Mouse (Mus musculus): ENCODE data around the gene Sars.

The Sars gene

GRCm38 (mm10) chr3:108423844-108424801 is 20.9 kb downstream of the Sars start:
- peak; percentile 63 for DNase-seq

DNA sequence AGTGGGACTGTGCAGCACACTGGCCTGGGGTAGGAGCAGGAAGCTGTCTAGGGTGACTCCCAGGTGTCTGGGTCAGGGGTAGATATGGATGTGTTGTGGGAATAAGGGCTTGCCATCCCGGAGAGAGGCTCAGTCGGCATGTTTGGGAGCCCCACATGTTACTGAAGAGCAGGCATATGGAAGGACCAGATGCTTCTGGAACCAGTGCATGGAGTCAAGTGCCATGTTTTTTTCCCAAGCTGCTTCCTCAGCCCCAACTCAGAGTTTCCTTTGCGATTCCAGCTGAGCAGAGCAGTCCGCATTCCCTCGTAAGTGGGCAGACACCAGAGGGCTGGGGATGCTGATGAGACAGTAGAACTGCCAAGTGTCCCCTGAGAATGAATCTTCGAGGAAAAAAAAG is 22.0 kb downstream of the Sars start:
- no peak for DNase-seq

DNA sequence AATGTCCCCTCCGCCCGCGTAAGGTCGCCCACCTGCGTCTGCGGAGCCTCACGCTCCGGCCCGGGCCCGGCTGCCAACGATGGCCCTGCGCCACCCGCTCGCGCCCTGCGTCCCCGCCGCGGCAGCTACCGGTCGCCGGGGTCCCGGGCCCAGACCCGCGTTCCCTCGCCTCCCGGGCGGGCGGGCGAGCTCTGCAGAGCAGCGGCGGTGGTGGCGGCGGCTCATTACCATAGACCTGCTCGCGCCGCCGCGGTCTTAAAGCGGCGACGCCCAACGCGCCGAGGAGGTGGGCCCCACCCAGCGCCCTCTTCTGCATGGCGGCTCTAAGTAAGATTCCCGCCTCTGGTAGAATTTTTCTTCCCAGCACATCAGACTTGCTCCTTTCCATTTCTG is 29.2 kb downstream of the Sars start:
- peak; percentile 81 for DNase-seq

- DNase-seq: peak; percentile 40
Measured at GRCm38 (mm10) chr3:108414857-108415830, 29.9 kb downstream of the Sars start, which contains the start of gene Celsr2. Gene Celsr2, minus strand, starts transcription at chr3:108415552.

DNA sequence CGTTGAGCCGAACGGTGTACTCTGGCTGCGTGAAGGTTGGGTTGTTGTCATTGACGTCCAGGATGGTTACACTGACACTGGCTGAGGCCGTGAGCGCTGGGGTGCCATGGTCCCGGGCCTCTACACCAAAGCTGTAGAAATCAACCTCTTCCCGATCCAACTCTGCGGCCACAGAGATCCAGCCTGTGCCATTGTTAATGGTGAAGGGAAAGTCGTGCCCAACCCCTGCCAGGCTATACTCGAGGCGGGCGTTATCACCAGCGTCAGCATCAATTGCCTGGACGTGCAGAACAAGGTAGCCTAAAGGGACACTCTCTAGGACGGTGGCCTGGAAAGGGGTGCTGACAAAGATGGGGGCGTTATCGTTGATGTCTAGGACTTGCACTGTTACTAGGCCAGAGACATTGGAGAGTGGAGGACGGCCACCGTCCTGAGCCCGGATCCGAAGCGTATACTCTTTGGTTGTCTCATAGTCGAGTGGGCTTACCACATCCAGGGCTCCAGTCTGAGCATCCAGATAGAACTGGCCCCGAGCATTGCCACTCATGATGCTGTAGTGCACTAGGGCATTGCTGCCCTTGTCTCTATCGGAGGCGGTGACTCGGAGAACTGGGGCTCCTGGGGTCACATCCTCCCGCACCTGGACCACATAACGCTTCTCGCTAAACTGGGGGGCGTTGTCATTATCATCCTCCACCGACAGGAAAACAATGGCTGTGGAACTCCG is 31.2 kb downstream of the Sars start:
- DNase-seq: no peak

DNA sequence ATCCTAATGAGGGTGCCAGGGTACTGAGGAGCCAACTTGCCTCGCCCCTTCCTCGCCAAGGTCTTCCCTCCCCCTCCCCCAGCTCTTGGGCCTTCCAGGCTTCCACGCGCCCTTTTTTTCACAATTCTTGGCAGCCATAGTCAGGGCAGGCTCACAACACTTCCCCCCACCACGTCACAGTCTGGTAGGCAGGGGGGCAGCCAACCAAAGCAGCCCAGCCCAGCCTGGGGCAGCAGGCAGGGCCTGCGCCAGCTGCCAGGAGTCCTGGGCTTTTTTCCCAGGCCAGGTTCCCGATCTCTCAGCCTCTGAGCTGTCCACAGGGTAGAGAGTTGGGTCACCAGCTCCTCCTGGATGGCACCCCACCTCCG is 33.3 kb downstream of the Sars start:
- DNase-seq: peak; percentile 70

DNA sequence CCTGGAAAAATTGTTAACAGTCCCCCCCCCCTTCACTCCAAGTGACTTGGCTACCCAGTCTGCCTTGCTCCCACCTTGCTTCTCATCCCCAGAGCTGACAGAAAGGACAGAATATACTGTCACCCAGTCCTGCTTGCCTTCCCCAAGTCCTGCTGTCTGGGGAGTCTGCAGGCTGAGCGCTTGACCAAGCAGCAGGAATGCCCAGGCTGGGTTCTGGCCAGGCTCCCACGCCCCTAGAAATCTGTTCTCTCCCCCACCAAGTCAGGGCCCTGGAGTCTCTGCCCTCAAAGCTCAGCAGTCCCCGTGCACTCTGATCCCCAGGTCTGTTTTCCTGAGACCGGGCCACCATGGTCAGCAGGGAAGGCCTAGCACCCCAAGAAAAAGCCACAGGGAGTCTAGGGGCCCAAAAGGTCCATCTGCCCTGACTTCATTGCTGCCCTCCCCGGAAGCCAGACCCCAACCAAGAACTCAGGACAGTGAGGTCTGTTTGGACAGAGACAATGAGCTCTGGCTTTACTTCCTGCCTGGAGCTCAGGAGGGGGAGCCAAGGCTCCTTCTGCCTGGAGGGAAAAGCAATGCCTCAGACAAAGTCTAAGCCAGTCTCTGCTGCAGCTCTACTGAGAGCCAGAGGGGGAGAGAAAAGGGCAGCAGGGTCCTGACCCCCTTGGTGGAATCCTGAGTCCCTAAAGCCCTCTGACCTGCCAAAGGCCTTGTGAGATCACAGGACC is 33.8 kb downstream of the Sars start:
- no peak for DNase-seq

DNA sequence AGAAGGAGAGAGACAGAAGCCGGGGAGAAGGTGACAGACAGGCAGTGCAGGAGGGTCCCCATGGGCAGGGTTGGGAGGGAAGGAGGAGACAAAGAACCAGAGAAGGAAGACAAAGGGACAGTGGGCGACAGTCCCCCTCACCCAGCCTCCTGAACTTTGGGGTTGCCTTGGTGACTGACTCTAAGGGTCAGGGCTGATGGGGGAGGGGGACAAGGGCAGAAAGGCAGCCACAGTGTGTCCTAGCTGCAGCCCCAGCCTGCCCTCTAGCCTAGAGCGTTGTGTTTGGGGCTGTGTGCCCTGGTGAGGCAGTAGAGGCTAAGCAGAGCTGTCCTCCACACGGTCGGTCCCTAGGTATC is 34.7 kb downstream of the Sars start:
- no peak for DNase-seq

DNA sequence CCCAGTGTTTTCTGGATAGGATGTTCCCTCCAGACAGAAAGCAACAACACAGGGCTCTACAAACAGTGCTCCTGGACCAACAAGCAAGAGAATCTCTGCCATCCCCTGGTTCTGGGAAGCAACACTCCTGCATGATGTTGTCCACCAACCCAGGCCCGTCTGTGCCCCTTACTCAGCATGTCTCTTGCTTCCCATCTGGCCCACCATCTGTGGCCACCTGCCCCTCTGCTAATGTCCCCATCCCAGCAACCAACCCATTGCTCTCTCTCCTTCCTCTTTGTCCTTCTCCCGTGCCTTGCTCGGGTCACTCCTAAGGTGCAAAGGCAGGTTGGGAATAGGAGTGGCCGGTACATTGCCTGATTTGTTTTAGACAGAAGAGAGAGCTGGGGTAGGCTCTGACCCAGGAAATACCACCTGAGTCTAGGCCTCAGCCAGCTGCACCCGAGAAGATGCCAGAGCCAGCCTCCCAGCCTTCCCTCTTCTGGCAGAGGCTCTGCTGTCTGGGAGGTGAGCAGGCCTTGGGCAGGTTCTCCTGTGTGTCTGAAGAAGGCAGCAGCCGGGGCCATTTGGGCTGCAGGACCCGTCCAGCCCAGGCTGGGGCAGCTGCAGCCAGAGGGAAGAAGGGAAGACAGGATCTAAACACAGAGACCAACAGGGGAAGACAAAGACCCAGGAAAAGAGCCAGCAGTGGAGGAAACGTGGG is 35.2 kb downstream of the Sars start:
- DNase-seq: peak; percentile 38

- DNase-seq: no peak
Measured at GRCm38 (mm10) chr3:108408517-108409008, 36.4 kb downstream of the Sars start.

DNA sequence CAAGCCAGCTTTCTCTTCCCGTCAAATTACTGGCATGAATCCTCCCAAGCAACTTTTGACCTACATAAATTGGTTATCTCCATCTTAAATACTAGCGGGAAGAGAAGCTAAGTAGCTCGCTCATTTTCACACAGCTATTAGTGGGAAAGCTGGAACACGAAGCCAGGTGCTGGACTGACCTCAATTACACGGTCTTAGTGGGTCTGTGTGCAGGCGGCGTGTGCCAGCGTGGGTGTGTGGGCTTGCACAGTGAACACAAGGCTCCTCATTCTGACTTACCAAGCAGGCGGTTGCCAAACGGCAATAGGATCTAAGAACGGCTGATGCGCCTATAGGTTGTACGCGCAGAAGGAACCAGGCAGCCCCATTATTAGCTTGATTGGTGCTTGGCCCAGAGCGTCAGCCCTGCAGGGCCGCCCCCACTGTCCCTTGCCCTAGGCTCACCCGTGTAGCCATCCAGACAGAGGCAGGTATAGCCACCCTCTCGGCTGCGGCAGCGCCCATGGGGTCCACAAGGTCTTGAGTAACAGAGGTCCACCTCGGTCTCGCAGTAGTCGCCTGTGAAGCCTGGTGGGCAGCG is 38.6 kb downstream of the Sars start:
- no peak for DNase-seq

DNA sequence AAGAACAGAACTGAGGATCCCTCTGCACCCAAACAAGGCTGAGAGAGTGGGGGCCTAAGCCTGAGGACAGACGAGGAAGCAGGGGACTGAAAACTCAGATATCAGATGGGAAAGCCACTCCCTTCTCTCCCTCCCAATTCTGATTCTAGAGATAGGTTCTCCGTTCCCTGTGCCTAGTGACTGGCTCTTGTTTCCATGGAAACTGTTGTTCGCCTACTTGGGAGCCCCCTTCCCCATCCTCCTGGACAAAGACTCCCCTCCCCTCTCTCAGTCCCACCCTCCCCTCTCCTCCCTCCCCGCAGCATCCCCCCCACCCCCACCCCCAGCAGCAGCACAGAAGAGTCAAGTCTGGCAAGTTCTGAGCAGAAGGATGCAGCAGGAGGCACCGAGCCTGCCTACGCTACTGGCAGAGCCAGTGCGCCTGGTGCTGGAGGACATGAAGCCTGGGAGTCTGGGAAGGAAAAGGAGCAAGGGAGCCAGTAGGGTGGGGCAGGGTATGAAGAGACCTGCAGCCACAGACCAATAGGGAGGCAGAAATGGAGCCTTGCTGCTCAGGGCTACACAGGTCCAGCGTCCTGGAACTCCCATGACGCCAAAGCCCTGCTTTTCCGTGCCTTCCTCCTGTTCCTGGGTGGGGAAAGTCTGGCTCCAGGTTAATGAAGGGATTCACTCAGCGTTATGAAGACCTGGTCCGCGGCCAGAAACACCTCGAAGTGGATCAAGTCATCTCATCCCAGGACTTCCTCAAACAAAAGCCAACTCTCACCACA is 39.3 kb downstream of the Sars start:
- no peak for DNase-seq

DNA sequence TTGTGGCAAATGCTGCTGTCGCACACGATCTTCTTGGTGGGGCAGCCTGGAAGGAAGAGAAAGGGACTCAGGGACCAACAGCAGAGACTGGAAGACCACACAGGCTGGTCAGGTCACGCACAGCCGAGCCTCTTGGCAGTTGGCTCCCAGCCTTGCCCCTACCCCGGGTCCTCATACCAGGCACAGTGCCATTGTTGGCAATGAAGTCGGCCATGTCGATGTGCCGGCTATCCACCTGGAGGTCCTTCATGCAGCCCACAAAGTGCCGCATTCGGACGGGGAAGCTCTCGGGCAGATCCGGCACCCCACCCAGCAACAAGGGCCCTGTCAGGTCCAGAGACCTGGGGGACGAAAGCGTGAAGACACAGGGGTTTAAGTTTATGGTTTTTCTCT is 42.5 kb downstream of the Sars start:
- DNase-seq: peak; percentile 35

GRCm38 (mm10) chr3:108401692-108402527 is 43.1 kb downstream of the Sars start:
- DNase-seq: peak; percentile 96

DNA sequence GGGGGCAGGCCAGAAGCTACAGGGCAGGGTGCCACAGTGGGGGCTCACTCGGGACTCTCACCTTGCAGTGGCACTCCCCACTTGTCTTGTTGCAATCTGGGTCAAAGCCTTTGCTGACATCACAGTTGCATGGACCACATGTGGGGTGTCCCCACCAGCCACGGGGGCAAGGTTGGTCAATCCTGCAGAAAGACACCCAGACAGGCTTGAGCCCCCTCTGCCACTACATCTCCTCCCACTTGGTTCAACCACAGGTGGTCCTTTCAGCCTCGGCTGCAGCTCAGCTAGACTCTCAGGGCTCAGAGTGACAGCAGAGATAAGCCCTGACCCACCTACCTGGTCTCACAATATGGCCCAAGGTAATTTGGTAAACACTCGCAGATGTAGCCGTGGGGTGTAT is 44.6 kb downstream of the Sars start:
- no peak for DNase-seq

DNA sequence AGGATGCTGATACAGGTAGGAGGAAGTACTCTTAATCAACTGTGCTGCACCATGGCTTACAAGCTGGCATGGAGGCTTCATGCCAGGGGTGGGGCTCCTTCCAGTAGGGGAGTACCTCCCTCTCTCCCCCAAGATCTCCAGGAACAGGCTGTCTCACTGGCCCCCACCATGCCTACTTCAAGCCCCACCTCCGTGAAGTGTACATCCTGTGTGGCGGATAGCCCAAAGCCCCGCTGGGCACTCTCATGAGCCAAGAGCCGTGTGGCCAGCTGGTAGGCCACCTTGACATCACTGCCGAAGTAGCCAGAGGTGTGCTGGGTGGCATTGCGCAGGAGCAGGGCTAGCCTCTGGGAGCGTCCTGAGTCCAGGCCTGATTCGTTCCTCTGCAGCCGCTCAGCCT is 46.7 kb downstream of the Sars start:
- no peak for DNase-seq

DNA sequence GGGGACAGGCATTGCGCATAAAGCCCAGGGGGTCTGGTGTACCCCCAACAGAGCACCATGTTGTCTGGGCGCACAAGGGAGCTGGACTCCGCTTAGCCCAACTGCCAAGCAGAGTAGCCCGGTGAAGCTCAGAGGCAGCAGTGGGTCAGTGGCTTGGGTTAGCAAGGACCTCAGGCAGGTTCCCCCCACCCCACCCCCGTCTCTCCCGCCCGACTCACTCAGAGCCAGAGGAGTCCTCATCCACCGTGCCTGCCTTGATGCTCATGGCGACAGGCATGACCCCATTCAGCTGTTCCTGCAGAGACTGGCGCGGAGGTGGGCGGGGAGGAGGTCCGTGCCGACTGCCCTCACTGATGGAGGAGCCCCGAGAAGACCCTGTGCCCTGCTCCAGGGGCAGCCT is 52.2 kb downstream of the Sars start:
- no peak for DNase-seq

DNA sequence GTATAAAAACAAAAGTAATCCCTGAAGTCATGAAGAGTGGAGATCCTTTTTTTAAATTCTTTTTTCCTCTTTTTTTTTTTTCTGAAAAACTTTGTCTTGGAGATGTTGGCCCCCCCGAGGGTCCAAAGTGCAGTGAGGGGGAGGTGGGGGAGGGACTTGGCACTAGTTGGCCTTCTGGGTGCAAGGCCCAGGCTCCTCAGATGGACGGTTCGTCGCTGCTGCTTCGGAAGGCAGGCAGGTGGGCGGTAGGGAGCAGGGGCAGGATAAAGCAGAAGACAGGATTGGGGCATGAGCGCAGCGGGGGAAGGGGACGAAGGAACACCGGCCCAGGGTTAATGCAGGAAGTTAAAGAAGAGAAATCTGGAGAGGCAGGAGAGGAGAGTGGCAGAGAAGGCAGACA is 52.7 kb downstream of the Sars start:
- DNase-seq: no peak

DNA sequence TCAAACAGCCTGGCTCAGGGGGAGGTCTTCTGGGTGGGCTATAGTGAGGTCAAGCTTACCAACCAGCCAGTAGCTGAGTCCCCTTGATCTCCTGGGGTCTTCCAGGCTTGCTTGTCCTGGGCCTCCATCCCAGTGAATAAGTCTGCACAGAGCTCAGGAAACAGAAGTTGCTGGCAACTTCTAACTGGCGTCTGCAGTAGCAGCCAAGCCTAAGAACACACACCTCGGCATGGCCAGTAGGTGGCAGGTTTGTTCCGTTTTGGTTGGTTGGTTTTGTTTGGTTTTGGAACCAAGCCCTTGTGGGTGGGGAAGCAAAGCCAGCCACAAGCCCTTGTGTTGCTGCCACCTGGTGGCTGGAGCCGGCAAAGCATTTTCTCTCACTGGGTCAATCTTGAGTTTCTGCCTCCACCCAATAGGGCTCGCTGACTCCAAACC is 55.9 kb downstream of the Sars start:
- DNase-seq: peak; percentile 93
